Mouse (Mus musculus) testis, adult 10 weeks (tissue): ENCODE data around the gene Filip1l. TPM values are rescaled to one million over a fixed set of nuclear protein-coding genes. Genes with fewer than 3 reads are reported as not detected.

Source experiments
- polyA plus RNA-seq: library from polyadenylated mRNA; stranded (reverse); fragments of 350-450 nt; fragmentation: Illumina TruSeq; extraction: RNeasy Lipid Tissue Mini Kit (QIAGEN cat#74804); gene quantifications from one replicate; pipeline ENCODE4 v1.2.3, GENCODE M21; 2014; ENCODE audit warnings: low read depth, low replicate concordance

The Filip1l gene
- polyA plus RNA-seq, result 7.8 TPM

GRCm38 (mm10) chr16:57352751-57353150 lies at the start of gene Filip1l:
TSS of gene Filip1l (plus strand) at chr16:57353093.

GRCm38 (mm10) chr16:57606444-57607227 lies 253.7 kb downstream of the Filip1l start, which contains the start of gene Cmss1:
TSS of gene Cmss1 (minus strand) at chr16:57606864.

Other genes with a start within 250 kb of the Filip1l start
- 143 TPM for gene Tomm70a, start 231.4 kb upstream of the Filip1l start, polyA plus RNA-seq
- 13.6 TPM for gene Nit2, start 185.8 kb upstream of the Filip1l start, polyA plus RNA-seq
- 63.5 TPM for gene Tbc1d23, start 121.6 kb upstream of the Filip1l start, polyA plus RNA-seq
- gene Tmem30c, start 60.2 kb upstream of the Filip1l start, polyA plus RNA-seq, result 123 TPM